Mouse (Mus musculus) thymus, adult 2 months (tissue): ENCODE measurements around the gene Smurf2.
"Not testable (repeated sequence)": the region's sequence is repeated elsewhere in the genome, so short reads cannot be mapped to it uniquely, and the experiment has no call there.

Experiments used
- CTCF ChIP-seq: fragments of 200-500 bp; IDR thresholded peaks from 2 replicates; pipeline ENCODE4 v1.5.1; 2012; ENCODE audit warnings: mild to moderate bottlenecking, control low read depth, low read length, moderate library complexity, borderline replicate concordance; ENCODE audit not compliant: control insufficient read depth, poor library complexity, insufficient read depth; ENCODE audit errors: extremely low read depth
- POLR2A ChIP-seq: fragments of 200-500 bp; IDR thresholded peaks from 2 replicates; pipeline ENCODE4 v1.6.1; 2012; ENCODE audit warnings: mild to moderate bottlenecking, low read length, control low read depth, moderate library complexity; ENCODE audit not compliant: control insufficient read depth, poor library complexity, insufficient read depth; ENCODE audit errors: extremely low read depth

DNA sequence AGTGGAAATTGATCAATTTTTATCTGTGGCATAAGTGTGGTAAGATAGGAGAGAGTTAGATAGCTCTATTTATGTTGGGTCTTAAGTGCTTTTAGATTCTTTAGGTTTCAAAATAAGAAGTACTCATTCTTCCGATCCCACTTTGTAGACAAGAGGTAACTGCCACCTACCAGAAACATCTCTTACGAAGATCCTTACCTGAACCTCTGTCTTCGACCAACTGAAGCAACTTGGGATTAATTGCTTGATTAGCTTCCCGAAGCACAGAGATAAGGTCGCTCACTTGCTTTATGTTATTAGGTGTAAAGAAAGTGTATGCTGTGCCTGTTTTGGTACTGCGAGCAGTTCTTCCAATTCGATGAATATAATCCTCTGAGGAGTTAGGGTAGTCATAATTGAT, 138.2 kb downstream of the Smurf2 start:
- TF ChIP-seq CTCF, POLR2A: not testable (repeated sequence)
